Mouse (Mus musculus) myocyte (in vitro differentiated cells): ENCODE results near the gene Dnajc27.

Experiments
- MAX ChIP-seq: IDR thresholded peaks from one replicate; pipeline ENCODE4 v1.6.1; 2011; ENCODE audit warnings: low read depth, mild to moderate bottlenecking, control low read depth
- MYOD1 ChIP-seq, 3 experiments: IDR thresholded peaks; one replicate each; pipeline ENCODE4 v1.6.1; 2011; ENCODE audit warnings: control low read depth in 2 of 3, low read depth in 2 of 3, mild to moderate bottlenecking in 2 of 3, moderate library complexity in 1 of 3; ENCODE audit not compliant: insufficient read length in 2 of 3, control insufficient read depth in 1 of 3
- POLR2A ChIP-seq: IDR thresholded peaks from one replicate; pipeline ENCODE4 v1.6.1; 2011; ENCODE audit warnings: low read depth, mild to moderate bottlenecking, control low read depth, moderate library complexity; ENCODE audit not compliant: insufficient read length
- POLR2AphosphoS2 ChIP-seq: IDR thresholded peaks from one replicate; pipeline ENCODE4 v1.6.1; 2011; ENCODE audit warnings: low read depth, control low read depth; ENCODE audit not compliant: insufficient read length
- TCF12 ChIP-seq: IDR thresholded peaks from one replicate; pipeline ENCODE4 v1.6.1; 2011; ENCODE audit warnings: mild to moderate bottlenecking, control low read depth; ENCODE audit not compliant: poor library complexity, insufficient read depth, severe bottlenecking

DNA sequence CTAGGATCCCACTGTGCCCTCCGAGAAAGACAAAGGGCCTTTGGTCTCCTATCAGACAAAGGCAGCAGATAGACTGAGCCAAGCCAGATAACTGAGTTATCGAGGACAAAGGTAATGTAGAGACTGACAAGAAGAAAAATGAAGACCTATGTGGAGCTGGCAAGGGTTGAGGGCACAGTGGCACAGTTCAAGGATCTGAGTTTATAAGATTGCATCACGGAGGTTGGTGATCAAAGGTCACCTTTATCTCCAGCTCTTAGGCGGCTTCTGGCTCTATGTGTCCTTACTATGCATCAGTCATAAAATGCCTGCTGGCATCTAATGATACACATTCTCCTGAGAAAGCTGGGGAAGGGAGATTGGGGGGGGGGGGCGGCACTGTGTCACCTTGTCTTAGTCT lies 46.2 kb upstream of the Dnajc27 start:
- TF ChIP-seq POLR2A (no peak), TCF12 (no peak), POLR2AphosphoS2 (no peak), MYOD1 (IDR thresholded peaks at IDR 0.05; ENCODE audit: control insufficient read depth in 1 of 3, insufficient read length in 2 of 3, low read depth in 2 of 3) (no peak), MAX (no peak)
